Mouse (Mus musculus): ENCODE measurements around the gene Spocd1.

Spocd1 gene

DNA sequence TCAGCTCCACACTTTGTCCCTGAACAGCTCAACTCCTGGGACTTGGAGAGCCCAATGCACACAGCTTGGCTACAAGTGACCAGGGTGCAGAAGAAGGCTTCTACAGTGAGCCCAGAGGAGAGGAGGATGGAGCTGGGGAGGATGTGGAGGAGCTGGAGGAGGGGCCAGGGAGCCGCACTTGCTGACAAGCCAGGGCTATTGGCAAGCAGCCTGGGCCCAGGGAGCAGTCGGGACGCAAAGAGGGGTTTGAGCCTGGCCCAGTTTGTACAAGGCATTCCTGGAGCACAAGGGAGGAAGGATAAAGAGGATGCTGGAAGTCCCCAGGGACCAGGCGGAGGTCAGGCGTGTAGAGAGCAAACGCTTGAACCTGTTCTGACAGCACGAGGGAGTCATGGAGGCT is 42.9 kb downstream of the Spocd1 start:
- no peak for ATAC-seq (ENCODE audit: low TSS enrichment)

GRCm38 (mm10) chr4:129974285-129974684 is 45.2 kb downstream of the Spocd1 start:
- ATAC-seq (ENCODE audit: low TSS enrichment) = no peak

GRCm38 (mm10) chr4:129977256-129977655 is 48.2 kb downstream of the Spocd1 start:
- no peak for ATAC-seq (ENCODE audit: low TSS enrichment)

- ATAC-seq (ENCODE audit: low TSS enrichment) = no peak
Observed at GRCm38 (mm10) chr4:129978227-129978626, 49.2 kb downstream of the Spocd1 start.

GRCm38 (mm10) chr4:129978930-129979329 is 49.9 kb downstream of the Spocd1 start:
- ATAC-seq (ENCODE audit: low TSS enrichment) = peak; percentile 58

DNA sequence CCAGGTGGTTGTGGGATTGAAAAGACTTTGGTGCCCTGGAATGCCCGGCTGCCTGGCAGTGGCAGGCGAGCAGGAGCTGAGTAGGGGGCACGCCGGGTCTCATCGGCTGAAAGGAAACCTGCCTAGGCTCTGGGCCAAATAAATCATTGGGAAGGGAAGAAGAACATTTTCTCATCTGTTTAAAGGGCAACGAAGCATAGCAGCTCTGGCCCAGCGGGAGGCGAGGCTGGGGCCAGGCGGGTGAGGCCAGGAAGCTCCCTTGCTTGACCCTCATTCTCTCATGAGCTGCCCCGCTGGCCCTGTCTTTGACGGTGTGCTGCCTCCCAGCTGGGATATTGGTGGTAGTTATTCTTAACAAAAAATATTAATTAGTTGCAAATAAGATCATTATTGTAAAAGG is 52.6 kb downstream of the Spocd1 start:
- no peak for ATAC-seq (ENCODE audit: low TSS enrichment)

GRCm38 (mm10) chr4:129983046-129983445 is 54.0 kb downstream of the Spocd1 start:
- 0 out of 2 replicates have a peak, but pooled peaks have one; percentile 9 for ATAC-seq (ENCODE audit: low TSS enrichment)

GRCm38 (mm10) chr4:129983764-129984420 is 54.8 kb downstream of the Spocd1 start:
- peak; percentile 39 for ATAC-seq (ENCODE audit: low TSS enrichment)

DNA sequence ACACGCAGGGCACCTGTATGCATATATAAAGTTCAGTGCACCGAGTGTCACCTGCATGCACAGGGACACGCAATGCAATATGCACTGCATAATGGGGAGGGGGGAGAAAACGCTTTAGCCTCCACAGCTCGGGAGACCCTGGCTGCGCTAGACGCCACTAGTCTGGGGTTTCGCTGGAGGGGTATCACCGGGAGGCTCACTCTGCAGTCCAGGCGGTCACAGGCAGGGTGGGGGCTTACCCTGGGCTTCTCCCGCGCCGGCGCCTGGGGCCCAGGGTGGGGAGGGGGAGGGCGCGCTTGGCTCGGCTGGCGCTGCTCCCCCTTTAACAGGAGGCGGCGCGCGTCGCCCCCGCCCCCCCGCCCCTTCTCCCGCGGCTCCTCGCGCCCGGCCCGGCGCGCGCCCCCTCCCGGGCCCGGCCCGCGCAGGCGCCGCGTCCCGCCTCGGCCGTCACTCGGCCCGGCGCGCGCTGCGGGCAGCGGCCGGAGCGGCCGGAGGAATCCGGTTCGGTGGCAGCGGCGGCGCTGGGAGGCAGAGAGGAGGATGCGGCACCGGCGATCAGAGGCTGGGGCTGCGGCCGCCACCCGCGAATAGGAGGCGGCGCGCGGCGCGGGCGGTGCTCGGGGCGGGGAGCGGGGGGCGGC is 55.5 kb downstream of the Spocd1 start, which contains the start of gene Adgrb2:
Adgrb2 (plus strand) TSS at position 450 of the 641 bp plus-strand sequence.
- peak; percentile 21; the same call in 1 of the 2 replicates for ATAC-seq (ENCODE audit: low TSS enrichment)

GRCm38 (mm10) chr4:129985161-129985670 is 56.2 kb downstream of the Spocd1 start:
- ATAC-seq (ENCODE audit: low TSS enrichment) = no peak

DNA sequence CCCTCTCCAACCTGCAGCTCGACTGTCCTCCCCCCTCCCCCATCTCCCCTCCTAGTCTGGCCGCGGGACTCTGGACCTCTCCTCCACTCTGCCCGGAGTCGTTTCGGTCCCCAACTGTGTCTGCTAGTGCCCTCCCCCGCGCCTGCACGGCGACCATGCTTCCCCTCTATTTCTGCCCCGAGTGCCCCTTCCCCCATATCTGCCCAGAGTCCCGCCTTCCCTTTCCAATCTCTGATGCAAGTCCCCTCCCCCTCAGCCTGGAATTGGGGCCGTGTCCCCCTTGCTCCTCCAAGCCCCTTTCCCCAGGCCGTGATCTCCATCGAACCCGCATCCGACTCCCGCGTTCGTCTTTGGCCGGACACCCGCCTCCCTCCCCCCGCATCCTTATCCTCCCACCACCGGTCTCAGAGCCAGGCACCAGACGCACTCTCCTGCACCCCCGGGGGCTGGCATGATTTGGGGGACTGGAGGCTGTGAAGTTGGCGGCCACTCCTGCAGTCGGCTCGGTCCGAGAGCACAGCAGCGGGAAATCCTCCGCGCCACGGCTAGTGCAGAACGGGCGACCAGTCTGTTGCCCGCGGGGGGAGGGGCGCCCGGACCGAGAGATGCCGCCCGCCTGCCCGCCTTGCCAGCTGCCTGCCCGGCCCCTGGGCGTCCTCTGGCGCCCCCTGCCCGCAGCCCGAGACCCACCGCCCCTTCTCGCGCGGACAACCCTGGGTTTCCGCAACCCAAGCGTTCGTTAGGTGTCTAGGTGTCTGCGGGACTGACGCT is 56.8 kb downstream of the Spocd1 start:
- no peak for ATAC-seq (ENCODE audit: low TSS enrichment)

DNA sequence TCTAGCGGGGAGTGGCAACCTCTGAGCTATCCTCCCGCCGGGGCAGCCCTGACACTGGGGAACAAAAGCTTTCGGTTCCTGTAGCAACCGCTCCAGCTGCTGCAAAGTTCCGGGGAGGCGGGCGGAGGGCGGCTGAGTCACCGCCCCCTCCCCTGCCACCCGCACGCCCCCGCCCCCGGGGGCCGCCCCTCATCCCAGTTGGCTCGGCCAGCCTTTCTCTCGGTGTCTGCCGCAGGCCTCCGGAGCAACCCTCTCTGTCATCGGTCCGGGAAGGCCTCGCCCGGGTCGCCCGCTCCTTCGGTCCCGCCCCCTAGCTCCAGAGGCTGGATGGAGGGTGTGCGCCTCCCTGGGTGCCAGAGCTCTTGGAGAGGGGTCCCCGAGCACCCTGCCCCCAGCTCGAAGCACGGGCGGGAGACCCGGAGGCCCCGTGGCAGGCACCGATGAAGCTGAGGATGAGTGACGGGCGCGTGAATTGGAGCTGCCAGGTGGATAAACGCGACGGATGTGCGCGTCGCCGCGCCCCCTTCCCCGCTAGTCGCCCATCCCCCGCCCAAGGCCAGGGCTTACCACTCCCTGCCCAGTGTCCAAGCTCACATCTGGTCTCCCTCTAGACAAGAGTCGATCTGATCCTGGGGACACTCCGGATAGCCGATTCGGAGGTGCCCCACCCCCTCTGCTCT is 58.9 kb downstream of the Spocd1 start:
- ATAC-seq (ENCODE audit: low TSS enrichment) = no peak

GRCm38 (mm10) chr4:129989925-129990324 is 60.9 kb downstream of the Spocd1 start:
- ATAC-seq (ENCODE audit: low TSS enrichment) = no peak

DNA sequence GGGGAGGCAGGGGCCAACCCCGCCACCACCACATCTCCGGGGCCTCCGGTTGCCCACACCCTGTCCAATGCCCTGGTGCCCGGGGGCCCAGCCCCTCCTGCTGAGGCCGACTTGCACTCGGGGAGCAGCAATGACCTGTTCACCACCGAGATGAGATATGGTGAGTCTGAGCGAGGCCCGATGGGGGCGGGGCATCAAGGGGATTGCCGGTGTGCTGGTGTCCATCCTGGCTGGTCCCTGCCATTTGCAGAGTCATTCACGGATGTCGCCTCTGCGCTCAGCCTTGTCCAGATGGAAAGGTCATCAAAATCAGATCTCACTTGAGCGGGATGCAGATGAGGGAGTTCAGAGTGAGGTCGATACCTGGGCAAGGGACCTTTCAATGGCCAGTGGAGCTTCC is 63.7 kb downstream of the Spocd1 start:
- no peak for ATAC-seq (ENCODE audit: low TSS enrichment)

- ATAC-seq (ENCODE audit: low TSS enrichment) = no peak
Observed at GRCm38 (mm10) chr4:129993213-129993612, 64.2 kb downstream of the Spocd1 start.

DNA sequence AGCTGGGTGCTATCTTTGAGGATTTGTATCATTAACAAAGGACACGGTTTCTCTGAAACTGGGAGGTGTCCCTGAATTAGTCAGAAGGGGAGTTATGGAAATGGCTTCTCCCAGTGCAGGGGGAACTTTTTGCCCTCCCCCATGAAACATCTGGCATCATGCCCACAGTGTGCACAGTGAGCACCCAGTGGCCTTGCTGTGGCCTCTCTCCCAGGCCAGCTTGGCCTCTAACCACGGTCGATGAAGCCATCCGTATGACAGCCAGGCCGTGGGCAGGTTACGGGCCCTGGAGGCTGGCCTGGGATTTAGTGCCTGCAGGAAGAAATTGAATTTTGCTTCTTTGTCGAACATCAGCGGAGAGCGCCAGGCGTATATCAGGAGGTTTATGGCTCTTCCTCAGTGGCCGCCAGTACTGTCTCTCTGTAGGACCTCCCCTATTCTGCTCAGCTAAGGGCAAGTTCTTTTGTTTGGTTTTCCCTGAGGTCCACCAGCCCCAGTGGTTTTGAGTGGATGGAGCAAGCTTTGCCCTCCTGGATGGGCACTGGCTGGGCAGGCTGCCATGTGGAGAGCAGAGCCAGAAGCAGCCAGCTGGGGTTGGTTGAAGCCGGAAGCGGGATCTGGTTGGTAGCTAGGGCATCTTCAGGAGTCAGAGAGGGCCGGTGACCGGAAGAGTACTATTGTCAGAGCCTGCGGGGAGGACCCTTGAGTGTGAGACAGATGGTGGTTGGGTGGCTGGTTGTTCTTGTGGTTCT is 65.1 kb downstream of the Spocd1 start:
- ATAC-seq (ENCODE audit: low TSS enrichment) = no peak

GRCm38 (mm10) chr4:129994728-129995127 is 65.7 kb downstream of the Spocd1 start:
- peak; percentile 39; the same call in 1 of the 2 replicates for ATAC-seq (ENCODE audit: low TSS enrichment)

DNA sequence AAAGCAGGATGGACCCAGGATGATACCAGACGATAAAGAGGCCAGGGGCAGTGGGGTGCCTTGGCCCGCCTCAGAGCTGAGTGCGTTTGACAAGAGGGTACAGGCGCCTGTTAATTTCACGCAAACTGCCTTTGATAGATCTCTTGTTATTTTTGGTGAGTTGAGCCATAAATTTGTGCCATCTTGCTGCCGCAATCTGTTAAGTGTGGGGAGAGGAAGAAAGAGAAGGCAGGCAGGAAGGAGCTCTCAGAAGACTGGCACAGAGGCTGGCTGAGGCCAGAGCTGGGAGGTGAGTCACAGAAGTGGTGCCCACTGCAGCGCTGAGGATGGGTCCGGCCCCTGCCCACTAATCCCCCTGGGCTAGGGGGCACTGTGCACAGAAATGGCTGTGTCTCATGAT is 66.2 kb downstream of the Spocd1 start:
- ATAC-seq (ENCODE audit: low TSS enrichment) = peak; percentile 41; the same call in 1 of the 2 replicates

DNA sequence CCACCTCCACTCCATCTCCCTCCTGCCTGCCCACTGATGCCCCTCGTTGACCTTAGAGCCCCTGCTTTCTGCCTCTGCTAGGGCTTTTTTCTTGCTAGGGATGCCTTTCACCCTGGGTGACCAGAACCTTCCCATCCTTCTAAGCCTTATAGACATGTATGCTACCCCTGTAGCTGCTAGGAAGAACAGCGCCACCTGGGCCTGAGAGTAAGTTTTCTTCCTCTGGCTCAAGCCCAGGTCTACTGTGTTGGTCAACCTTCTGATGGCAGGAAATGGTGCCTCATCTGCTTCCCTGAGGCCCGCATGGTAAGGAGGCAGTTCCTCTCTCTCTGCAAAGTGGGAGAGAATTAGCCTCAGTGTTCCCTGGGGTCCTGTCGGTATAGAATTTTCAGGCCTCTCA is 67.0 kb downstream of the Spocd1 start:
- no peak for ATAC-seq (ENCODE audit: low TSS enrichment)

DNA sequence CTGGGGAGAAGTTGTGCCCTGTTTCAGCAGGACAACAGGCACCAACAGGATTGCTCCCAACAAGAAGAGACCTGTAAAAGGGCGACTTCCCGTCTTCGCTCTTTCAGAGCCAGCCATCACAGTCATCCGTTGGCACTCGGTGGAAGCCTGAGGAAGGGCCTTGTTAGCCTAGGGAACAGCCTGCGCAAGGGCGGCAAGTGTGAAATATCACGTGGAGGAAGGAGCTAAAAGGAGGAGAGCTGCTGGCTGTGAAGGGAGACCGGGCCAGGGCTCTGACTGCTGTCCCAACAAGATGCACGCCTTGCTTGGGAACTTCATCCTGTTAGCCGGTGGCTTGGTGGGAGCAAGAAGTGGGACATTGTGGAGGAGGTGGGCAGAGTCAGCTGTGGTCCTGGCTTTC is 69.1 kb downstream of the Spocd1 start:
- ATAC-seq (ENCODE audit: low TSS enrichment) = peak; percentile 58; the same call in 1 of the 2 replicates

DNA sequence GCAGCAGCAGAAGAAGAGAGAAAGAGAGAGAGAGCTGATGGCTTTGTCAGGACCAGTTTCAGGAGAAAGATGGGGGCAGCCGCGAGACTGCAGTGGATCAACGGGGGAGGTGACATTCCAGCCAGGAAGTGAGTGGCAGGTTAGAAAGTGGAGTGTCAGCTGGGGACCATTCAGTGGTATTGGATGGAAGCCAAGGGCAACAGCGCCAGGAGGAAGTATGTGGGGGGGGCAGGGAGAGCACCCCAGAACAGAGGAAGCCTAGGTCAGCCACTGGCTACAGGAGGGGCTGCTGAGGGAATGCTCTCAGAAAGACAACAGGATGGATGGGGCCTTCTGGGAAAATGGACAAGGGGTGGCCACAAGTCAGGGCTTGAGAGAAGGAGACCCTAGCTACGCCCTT is 72.7 kb downstream of the Spocd1 start:
- no peak for ATAC-seq (ENCODE audit: low TSS enrichment)
